Mouse (Mus musculus): ENCODE results near the gene Samm50.

GRCm38 (mm10) chr15:84171166-84171565, 20.9 kb upstream of the Samm50 start:
- no peak for TF ChIP-seq CTCF (IDR thresholded peaks at IDR 0.05)
- no peak for TF ChIP-seq EP300 (IDR thresholded peaks at IDR 0.05)
